Mouse (Mus musculus) lung, postnatal 0 days (tissue): ENCODE measurements around the gene Hcar2. TPM values are rescaled to one million over a fixed set of nuclear protein-coding genes. Genes with fewer than 3 reads are reported as not detected.

Source experiments
- ATAC-seq: fragments of 200-750 bp; cut with Nextera tagmentation; 2 replicates; pipeline ENCODE4 v1.8.0; 2017; ENCODE audit warnings: moderate library complexity
- DNase-seq: peaks from one replicate; pipeline ENCODE4 v3.0.0-alpha.2; 2016; ENCODE audit warnings: low spot score
- H3K27ac ChIP-seq: fragments of 300-500 bp; sonication (generic); 2 replicates; pipeline ENCODE4 v1.5.1; 2014; ENCODE audit warnings: antibody characterized with exemption, mild to moderate bottlenecking, low read length, mixed read lengths
- H3K27me3 ChIP-seq: fragments of 300-500 bp; sonication (generic); replicated peaks from 2 replicates; pipeline ENCODE4 v1.6.1; 2014; ENCODE audit warnings: low read length, mixed read lengths; ENCODE audit not compliant: insufficient read depth
- H3K36me3 ChIP-seq: fragments of 300-500 bp; sonication (generic); 2 replicates; pipeline ENCODE4 v1.6.1; 2014; ENCODE audit warnings: low read length, mixed read lengths; ENCODE audit not compliant: insufficient read depth
- H3K4me1 ChIP-seq: fragments of 300-500 bp; sonication (generic); 2 replicates; pipeline ENCODE4 v1.6.1; 2014; ENCODE audit warnings: antibody characterized with exemption, low read depth, low read length, mixed read lengths; ENCODE audit not compliant: insufficient read depth
- H3K4me2 ChIP-seq: fragments of 300-500 bp; sonication (generic); replicated peaks from 2 replicates; pipeline ENCODE4 v1.6.1; 2014; ENCODE audit warnings: low read depth, mild to moderate bottlenecking, low read length, moderate library complexity, mixed read lengths
- H3K4me3 ChIP-seq: fragments of 300-500 bp; sonication (generic); 2 replicates; pipeline ENCODE4 v1.5.1; 2014; ENCODE audit warnings: low read depth, low read length
- H3K9ac ChIP-seq: fragments of 300-500 bp; sonication (generic); replicated peaks from 2 replicates; pipeline ENCODE4 v1.6.1; 2014; ENCODE audit warnings: low read depth, mild to moderate bottlenecking
- H3K9me3 ChIP-seq: fragments of 300-500 bp; sonication (generic); 2 replicates; pipeline ENCODE4 v1.6.1; 2016; ENCODE audit warnings: low read length, mixed read lengths
- CTCF ChIP-seq: IDR thresholded peaks from 2 replicates; pipeline ENCODE4 v1.5.1; 2016; ENCODE audit warnings: antibody characterized with exemption, mild to moderate bottlenecking
- EP300 ChIP-seq: IDR thresholded peaks from 2 replicates; pipeline ENCODE4 v1.6.1; 2016; ENCODE audit warnings: antibody characterized with exemption, mild to moderate bottlenecking, control low read depth
- WGBS: fragments of 180-500 bp; shearing (Covaris S2); extraction: QIAGEN DNeasy Blood & Tissue Kit; methylation state at CpG from one replicate; pipeline ENCODE4 v1.1.7; 2014; 5-methylcytosine and 5-hydroxymethylcytosine counted together
- polyA plus RNA-seq: library from polyadenylated mRNA; unstranded; fragments of >200 nt; fragmentation: Nextera tagmentation; extraction: Ambion mirVana; gene quantifications from 2 replicates; pipeline ENCODE4 v1.2.1, GENCODE M21; 2015

Gene Hcar2
- polyA plus RNA-seq, 1 experiment from 2014 or later, result 3.7 TPM

DNA sequence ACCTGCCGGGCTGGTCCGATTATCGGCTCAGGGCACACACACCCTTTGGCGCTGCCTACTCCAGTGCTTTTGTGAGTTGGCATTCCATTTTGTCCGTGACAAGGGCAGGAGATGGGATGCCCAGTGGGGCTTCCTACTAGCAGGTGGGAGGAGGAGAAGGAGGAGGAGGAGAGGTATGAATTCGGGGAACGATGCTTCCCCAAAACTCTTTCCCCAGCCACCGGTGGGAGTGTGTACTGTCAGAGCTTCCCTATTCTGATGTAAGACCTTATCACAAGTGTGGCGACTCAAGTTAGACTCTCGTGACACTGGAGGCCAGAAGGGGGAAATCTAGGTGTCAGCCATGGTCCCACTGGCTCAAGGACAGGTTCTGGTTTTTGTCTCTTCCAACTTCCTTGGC, 19.0 kb upstream of the Hcar2 start:
- H3K36me3 ChIP-seq, result no peaks in the 10 kb centered on the region
- 70% methylated on average over 10 of the region's 10 CpGs for WGBS
- H3K9me3 ChIP-seq, result no peaks in the 10 kb centered on the region
- no peak overlapping the region for H3K4me3 ChIP-seq
- H3K4me2 ChIP-seq, result no peak overlapping the region
- TF ChIP-seq CTCF (no peak), EP300 (no peak)
- DNase-seq (peak; percentile 8), ATAC-seq (no peak)
- no peak overlapping the region for H3K9ac ChIP-seq
- H3K4me1 ChIP-seq, result 0 out of 2 replicates have a peak, but pooled peaks cover 3% of the 10 kb centered on the region
- no peaks in the 10 kb centered on the region for H3K27me3 ChIP-seq
- no peak overlapping the region for H3K27ac ChIP-seq

DNA sequence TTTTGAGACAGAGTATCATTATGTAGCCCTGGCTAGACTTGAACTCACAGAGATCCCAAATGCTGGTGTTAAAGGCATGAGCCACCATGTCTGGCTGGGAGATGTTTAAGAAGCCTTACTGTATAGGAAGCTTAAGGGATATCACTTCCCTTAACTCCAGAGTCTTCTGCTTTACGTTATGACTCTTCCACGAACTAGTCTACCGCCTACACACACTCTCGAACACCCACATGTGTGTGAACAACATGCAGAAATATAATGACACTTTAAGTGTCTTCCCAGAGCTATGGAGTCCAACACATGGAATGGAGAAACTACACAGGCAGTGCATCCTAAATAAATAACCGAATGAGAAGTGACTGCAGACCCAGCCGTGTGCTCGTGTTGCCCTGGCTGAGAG, 18.6 kb upstream of the Hcar2 start:
- H3K9ac ChIP-seq, result no peak overlapping the region
- H3K4me3 ChIP-seq, result no peak overlapping the region
- H3K9me3 ChIP-seq, result no peaks in the 10 kb centered on the region
- H3K27ac ChIP-seq, result no peak overlapping the region
- H3K36me3 ChIP-seq, result no peaks in the 10 kb centered on the region
- DNase-seq, result no peak
- no peak overlapping the region for H3K4me2 ChIP-seq
- TF ChIP-seq CTCF, result no peak
- TF ChIP-seq EP300, result no peak
- no peaks in the 10 kb centered on the region for H3K27me3 ChIP-seq
- WGBS, result 59% methylated on average over 7 of the region's 7 CpGs
- H3K4me1 ChIP-seq, result 0 out of 2 replicates have a peak, but pooled peaks cover 3% of the 10 kb centered on the region
- ATAC-seq, result no peak

DNA sequence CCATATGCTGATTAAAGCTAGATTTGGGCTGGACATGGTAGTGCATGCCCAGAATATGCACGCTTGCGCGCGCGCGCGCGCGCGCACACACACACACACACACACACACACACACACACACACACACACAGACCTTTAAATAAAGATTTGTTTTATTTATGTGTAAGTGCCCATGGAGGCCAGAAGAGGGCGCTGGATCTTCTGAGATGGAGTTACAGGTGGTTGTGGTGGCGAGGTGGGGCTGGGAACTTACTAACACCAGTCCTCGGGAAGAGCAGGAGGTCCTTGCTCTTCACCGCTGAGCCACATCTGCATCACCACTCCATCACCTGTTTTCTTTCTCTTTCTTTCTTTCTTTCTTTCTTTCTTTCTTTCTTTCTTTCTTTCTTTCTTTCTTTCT, 15.5 kb upstream of the Hcar2 start:
- ATAC-seq (no peak), DNase-seq (no peak)
- Histone ChIP-seq H3K27me3 (no peaks in the 10 kb centered on the region), H3K4me2 (no peak overlapping the region), H3K36me3 (no peaks in the 10 kb centered on the region), H3K9me3 (no peaks in the 10 kb centered on the region), H3K4me3 (no peak overlapping the region), H3K9ac (no peak overlapping the region), H3K27ac (no peak overlapping the region), H3K4me1 (peaks cover 7% of the 10 kb centered on the region; the same call in 1 of the 2 replicates)
- 86% methylated on average over 14 of the region's 14 CpGs for WGBS
- TF ChIP-seq CTCF, result peak; percentile 26
- TF ChIP-seq EP300, result no peak

DNA sequence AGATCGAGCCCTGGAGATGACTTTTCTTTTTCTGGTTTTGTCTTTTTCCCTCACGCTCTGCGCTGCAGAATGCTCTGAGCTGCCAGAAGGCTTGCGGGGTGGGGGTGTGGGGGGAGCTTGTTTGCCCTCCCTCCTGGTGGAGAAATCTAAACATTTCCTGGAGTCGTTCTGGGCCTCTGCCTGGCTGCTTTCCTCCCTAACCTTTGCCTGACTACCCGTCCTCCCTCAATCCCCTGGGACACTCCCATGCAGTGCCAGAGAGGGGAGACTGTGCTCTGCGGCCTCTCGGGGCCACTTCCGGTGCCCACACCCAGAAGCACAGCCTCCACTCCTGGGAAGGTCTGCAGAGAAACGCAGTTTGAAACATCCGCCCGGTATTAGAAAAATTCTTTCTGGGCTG, 14.6 kb upstream of the Hcar2 start, which contains the start of gene Hcar1:
Hcar1 (minus strand) TSS at position 93 of the 400 bp plus-strand sequence.
- peak within 1 kb of the TSS; percentile 20; the same call in 1 of the 2 replicates for H3K27ac ChIP-seq
- peak within 1 kb of the TSS; percentile 29; the same call in 1 of the 2 replicates for H3K9ac ChIP-seq
- peak within 1 kb of the TSS; percentile 21 for H3K4me3 ChIP-seq
- 19% methylated on average over 12 of the region's 12 CpGs for WGBS
- peak; percentile 79 for ATAC-seq
- DNase-seq, result peak; percentile 46
- no peaks in the 10 kb centered on the region for H3K36me3 ChIP-seq
- no peaks in the 10 kb centered on the region for H3K9me3 ChIP-seq
- TF ChIP-seq CTCF (peak; percentile 28; the same call in 1 of the 2 replicates), EP300 (no peak)
- peaks cover 7% of the 10 kb centered on the region; the same call in 1 of the 2 replicates for H3K4me1 ChIP-seq
- H3K27me3 ChIP-seq, result no peaks in the 10 kb centered on the region
- H3K4me2 ChIP-seq, result peak within 1 kb of the TSS; percentile 54

GRCm38 (mm10) chr5:123878056-123878455, 12.8 kb upstream of the Hcar2 start:
- Histone ChIP-seq H3K4me3 (peak overlapping the region; percentile 14; the same call in 1 of the 2 replicates), H3K27ac (no peak overlapping the region), H3K4me2 (peak overlapping the region; percentile 49), H3K4me1 (peaks cover 7% of the 10 kb centered on the region; the same call in 1 of the 2 replicates), H3K9ac (no peak overlapping the region), H3K36me3 (no peaks in the 10 kb centered on the region), H3K9me3 (no peaks in the 10 kb centered on the region), H3K27me3 (no peaks in the 10 kb centered on the region)
- WGBS, result 31% methylated on average over 14 of the region's 14 CpGs
- DNase-seq (no peak), ATAC-seq (peak; percentile 26; the same call in 1 of the 2 replicates)
- TF ChIP-seq EP300 (no peak), CTCF (no peak)

- H3K9ac ChIP-seq, result no peak overlapping the region
- H3K4me1 ChIP-seq, result peaks cover 4% of the 10 kb centered on the region; the same call in 1 of the 2 replicates
- TF ChIP-seq CTCF, result no peak
- no peak overlapping the region for H3K27ac ChIP-seq
- no peaks in the 10 kb centered on the region for H3K27me3 ChIP-seq
- ATAC-seq (no peak), DNase-seq (no peak)
- no peaks in the 10 kb centered on the region for H3K36me3 ChIP-seq
- no peaks in the 10 kb centered on the region for H3K9me3 ChIP-seq
- 75% methylated on average over 5 of the region's 5 CpGs for WGBS
- H3K4me2 ChIP-seq, result no peak overlapping the region
- H3K4me3 ChIP-seq, result no peak overlapping the region
Measured at GRCm38 (mm10) chr5:123874177-123874576, 8.9 kb upstream of the Hcar2 start.
